In the genomic region with DNA sequence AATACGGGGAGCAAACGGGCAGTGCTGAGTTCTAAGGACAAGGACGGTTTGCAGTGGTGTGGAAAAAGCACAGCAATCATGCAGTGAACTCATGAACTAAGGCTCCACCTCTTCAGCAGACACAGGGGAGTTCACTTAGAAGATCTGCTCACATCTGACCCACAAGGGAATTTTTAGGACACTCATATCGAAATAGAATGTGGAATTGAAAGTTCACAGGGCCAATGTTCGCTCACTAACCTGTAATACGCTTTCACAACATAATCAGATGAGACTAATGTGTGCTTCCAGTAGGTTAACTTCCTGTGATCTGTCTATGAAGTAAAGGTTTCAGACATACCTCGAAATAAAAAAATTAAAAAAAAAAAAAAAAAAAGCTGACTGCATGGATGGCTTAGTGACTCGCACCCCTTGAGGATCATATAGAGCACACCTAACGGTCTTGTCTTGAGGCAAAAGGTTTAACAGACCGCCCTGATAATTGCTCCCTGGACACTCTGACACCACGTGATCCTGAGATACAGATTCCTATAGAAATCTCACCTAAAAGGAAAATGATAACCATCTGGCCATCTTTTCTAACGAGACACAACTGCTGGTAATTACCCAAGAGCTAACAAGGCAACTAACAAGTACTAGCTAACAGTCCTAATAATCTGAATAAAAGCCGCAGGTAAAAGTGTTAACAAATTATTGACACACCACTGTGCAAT, we compare ENCODE assay signal across 17 mouse cellular contexts.
DNase-seq lines count a peak whose midpoint lies in the region; ATAC-seq lines count a peak whose summit lies in the region.
"Had no signal": no experiment of that assay in that cellular context is flagged by ENCODE, and none has a peak within 500 bp of the region (broad histone marks: within the 10 kb centered on the region; RNA-seq: fewer than 3 reads in every experiment).

No protein-coding gene starts in this region.

- peak; percentile 85 for DNase-seq in A20 (ENCODE audit: low read depth, low spot score)
- peak; percentile 79 for DNase-seq in induced T-regulatory cell, adult 2 months (ENCODE audit: low read depth)
- no peak for DNase-seq in left cerebral cortex, postnatal 4 days
- no peak for DNase-seq in layer of hippocampus, postnatal 36 days
- no peak for DNase-seq in frontal cortex, postnatal 10 days (ENCODE audit: low spot score in 2 of 2)
- DNase-seq: adrenal gland, adult 8-10 months; cerebellum, adult 11-12 months; cerebellum, adult 9-10 months; cerebellum, postnatal 25 days; forebrain, postnatal 0 days; gastrocnemius, postnatal 36 days; heart, postnatal 4 days had no signal

- intact Hi-C loops in left cerebral cortex, postnatal 4 days (cut with DNase I) = no loop called here

- ATAC-seq in CD4-positive, CD25-positive, alpha-beta regulatory T cell, adult 4 months = peak; percentile 84
- peak; percentile 67 for ATAC-seq in neutrophil, adult 5-6 weeks (ENCODE audit: extremely low read depth, insufficient number of reproducible peaks, low FRiP score, poor library complexity, severe bottlenecking)
- ATAC-seq: forebrain, embryonic 13.5 days; forebrain, postnatal 0 days; hindbrain, embryonic 16.5 days; intestine, embryonic 15.5 days had no signal

Comparison
In these comparisons a context has a peak if more than half of its experiments do, and no peak if none do; other contexts are left out.
1. DNase-seq: peak in A20 (single experiment) and induced T-regulatory cell, adult 2 months (single experiment); none in left cerebral cortex, postnatal 4 days (single experiment), layer of hippocampus, postnatal 36 days (0 of 2) and frontal cortex, postnatal 10 days (0 of 2).